Mouse (Mus musculus): ENCODE data around the gene Ghrl. TPM values are rescaled to one million over a fixed set of nuclear protein-coding genes. Genes with fewer than 3 reads are reported as not detected.

The Ghrl gene
- polyA plus RNA-seq, 1 experiment, result 2.0 TPM

DNA sequence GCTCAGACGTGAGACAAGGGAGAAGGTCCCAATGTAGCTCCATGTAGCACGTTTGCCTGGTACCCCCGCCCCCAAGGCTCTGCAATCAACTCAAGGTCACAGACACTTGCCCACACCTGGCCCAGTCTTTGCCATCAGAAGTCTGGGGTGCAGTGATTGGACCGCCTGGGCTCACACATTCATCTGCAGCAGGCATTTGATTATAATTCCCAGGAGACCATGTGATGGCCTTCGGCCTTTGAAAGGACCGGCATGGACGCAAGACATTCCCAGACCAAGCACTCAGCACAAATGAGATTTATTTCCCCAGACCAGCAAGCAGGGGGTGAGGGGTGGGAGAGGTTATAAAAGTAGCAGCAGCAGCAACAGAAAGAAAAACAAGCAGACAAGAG is 29.7 kb downstream of the Ghrl start:
- TF ChIP-seq CTCF (IDR thresholded peaks at IDR 0.05; ENCODE audit: insufficient read depth, low read length) (no peak), POLR2A (IDR thresholded peaks at IDR 0.05; ENCODE audit: borderline replicate concordance, extremely low read depth, low read depth, low read length) (no peak)
- peaks cover 9% of the 10 kb centered on the region for H3K4me1 ChIP-seq (ENCODE audit: control insufficient read depth, insufficient read depth, low read length)
- H3K4me3 ChIP-seq (replicated peaks; ENCODE audit: extremely low read depth, low read depth, low read length), result no peak overlapping the region
- DNase-seq, result peak; percentile 38
- WGBS, result 47% methylated on average over 7 of the region's 7 CpGs

- TF ChIP-seq CTCF (IDR thresholded peaks at IDR 0.05; ENCODE audit: insufficient read depth, low read length), result no peak
- no peak for TF ChIP-seq POLR2A (IDR thresholded peaks at IDR 0.05; ENCODE audit: borderline replicate concordance, extremely low read depth, low read depth, low read length)
- H3K4me3 ChIP-seq (replicated peaks; ENCODE audit: extremely low read depth, low read depth, low read length), result peak overlapping the region; percentile 14
These were observed 33.0 kb downstream of the Ghrl start for GRCm38 (mm10) chr6:113686551-113687125.

DNA sequence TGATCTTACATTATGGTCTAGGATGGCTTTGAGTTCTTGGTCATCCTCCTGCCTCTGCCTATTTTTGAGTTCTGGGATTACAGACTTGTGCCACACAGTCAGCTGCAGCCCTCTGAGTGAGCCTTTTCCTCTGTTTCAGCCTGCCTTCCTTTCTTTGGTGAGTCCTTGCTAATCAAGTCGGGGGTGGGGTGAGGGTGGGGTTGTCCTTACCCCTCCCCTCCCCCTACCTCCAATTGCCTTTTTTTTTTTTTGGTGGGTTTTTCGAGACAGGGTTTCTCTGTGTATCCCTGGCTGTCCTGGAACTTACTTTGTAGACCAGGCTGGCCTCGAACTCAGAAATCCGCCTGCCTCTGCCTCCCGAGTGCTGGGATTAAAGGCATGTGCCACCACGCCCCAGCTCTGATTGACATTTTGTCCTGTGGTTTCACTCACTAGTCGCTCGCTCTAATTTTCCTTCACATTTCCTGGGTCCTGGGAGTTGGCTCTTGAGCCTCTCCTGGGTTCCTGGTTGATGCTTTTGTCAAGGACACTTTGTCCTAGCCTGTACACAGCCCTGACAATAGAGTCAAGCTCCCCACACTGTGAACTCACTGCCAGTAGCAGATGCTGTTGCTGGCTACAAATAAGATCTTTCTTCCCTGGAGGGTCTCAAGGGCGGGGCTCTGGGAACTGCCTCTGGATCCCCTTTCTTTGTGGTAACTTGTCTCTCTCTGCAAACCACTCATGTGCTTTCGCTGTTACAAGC is 36.4 kb downstream of the Ghrl start:
- DNase-seq, result no peak
- Histone ChIP-seq H3K4me3 (replicated peaks; ENCODE audit: extremely low read depth, low read depth, low read length) (no peak overlapping the region), H3K4me1 (ENCODE audit: control insufficient read depth, insufficient read depth, low read length) (peaks cover 8% of the 10 kb centered on the region)
- WGBS, result 91% methylated on average over 10 of the region's 10 CpGs
- no peak for TF ChIP-seq CTCF (IDR thresholded peaks at IDR 0.05; ENCODE audit: insufficient read depth, low read length)
- TF ChIP-seq POLR2A (IDR thresholded peaks at IDR 0.05; ENCODE audit: borderline replicate concordance, extremely low read depth, low read depth, low read length), result no peak

More at GRCm38 (mm10) chr6:113686551-113687125, 33.0 kb downstream of the Ghrl start:
- peak; percentile 69 for DNase-seq
- WGBS, result 57% methylated on average over 8 of the region's 8 CpGs
- H3K4me1 ChIP-seq (ENCODE audit: control insufficient read depth, insufficient read depth, low read length), result peaks cover 9% of the 10 kb centered on the region

- no peak for TF ChIP-seq POLR2A (IDR thresholded peaks at IDR 0.05; ENCODE audit: borderline replicate concordance, extremely low read depth, low read depth, low read length)
- TF ChIP-seq CTCF (IDR thresholded peaks at IDR 0.05; ENCODE audit: insufficient read depth, low read length), result peak; percentile 88
- Histone ChIP-seq H3K4me3 (replicated peaks; ENCODE audit: extremely low read depth, low read depth, low read length) (no peak overlapping the region), H3K4me1 (ENCODE audit: control insufficient read depth, insufficient read depth, low read length) (peaks cover 8% of the 10 kb centered on the region)
- DNase-seq, result peak; percentile 89
- WGBS, result 15% methylated on average over 4 of the region's 4 CpGs
These were observed 38.4 kb downstream of the Ghrl start for GRCm38 (mm10) chr6:113681271-113681670.

GRCm38 (mm10) chr6:113679993-113680566 is 39.6 kb downstream of the Ghrl start:
- WGBS, result 69% methylated on average over 9 of the region's 9 CpGs
- H3K4me1 ChIP-seq (ENCODE audit: control insufficient read depth, insufficient read depth, low read length), result peaks cover 8% of the 10 kb centered on the region
- H3K4me3 ChIP-seq (replicated peaks; ENCODE audit: extremely low read depth, low read depth, low read length), result no peak overlapping the region
- no peak for TF ChIP-seq CTCF (IDR thresholded peaks at IDR 0.05; ENCODE audit: insufficient read depth, low read length)
- TF ChIP-seq POLR2A (IDR thresholded peaks at IDR 0.05; ENCODE audit: borderline replicate concordance, extremely low read depth, low read depth, low read length), result no peak
- no peak for DNase-seq

DNA sequence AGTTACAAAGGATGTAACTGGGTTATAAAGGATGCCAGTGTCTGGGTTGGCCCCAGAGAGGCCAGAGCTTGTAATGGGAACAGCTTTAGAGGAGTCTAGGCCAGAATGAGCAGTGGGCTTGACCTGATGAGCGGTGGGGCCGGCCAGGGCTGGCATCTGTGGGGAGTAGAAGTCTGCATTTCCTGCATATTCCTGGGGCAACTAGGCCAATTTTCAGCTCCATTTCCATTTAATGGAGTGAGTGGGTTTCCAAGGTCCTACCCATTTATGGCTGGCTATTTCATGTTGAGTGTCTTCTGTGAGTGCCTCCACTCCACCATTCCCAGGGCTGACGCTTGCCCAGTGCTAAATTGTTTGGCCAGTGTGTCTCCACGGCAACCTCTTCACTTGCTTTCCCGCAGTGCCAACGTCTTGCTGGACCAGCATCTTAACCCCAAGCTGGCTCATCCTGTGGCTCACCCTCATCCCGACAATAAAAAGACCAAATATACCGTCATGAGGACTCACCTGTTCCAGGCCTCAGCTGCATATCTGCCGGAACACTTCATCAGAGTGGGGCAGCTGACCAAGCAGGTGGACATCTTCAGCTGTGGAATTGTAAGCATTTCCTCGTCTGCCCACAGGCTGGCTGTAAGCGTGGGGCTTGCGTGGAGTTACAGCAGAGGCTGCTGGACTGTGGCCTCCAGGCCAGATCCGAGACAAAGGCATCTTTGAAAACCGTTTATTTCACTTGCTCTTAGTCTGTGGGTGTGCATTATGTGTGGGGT is 41.3 kb downstream of the Ghrl start:
- no peak for DNase-seq
- TF ChIP-seq POLR2A (IDR thresholded peaks at IDR 0.05; ENCODE audit: borderline replicate concordance, extremely low read depth, low read depth, low read length), result no peak
- TF ChIP-seq CTCF (IDR thresholded peaks at IDR 0.05; ENCODE audit: insufficient read depth, low read length), result no peak
- Histone ChIP-seq H3K4me1 (ENCODE audit: control insufficient read depth, insufficient read depth, low read length) (peaks cover 11% of the 10 kb centered on the region), H3K4me3 (replicated peaks; ENCODE audit: extremely low read depth, low read depth, low read length) (no peak overlapping the region)
- 72% methylated on average over 14 of the region's 14 CpGs for WGBS

DNA sequence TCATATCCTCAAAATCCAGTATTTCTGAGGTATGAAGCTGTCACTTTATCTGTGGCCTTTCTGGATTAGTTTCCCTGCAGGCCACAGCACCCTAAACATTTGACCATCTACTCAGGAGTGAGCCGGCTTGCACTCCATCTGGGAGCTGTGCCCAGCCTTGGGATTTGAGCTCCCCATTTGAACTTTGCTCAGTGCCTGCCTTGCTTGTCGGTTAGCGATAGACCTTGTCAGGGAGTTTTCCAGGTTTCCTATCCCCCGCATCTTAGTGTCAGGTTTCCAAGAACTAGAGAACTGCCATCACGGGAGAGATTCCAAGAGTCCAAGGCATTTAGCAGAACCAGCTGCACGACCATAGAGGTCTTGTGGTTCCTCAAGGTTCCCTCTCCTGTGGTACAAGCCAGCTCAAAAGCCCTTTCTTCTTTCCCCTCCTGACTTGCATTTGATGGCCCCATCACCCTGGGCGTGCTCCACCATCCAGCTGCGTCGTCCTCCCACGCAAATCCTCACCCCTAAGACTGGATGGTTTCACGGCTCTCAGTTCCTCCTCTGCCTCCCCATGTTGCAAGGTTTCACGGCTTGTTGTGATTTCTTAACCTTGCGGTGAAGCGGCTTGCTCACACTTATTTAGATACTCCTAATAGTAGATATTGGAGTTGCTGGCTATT is 42.5 kb downstream of the Ghrl start:
- DNase-seq, result no peak
- TF ChIP-seq CTCF (IDR thresholded peaks at IDR 0.05; ENCODE audit: insufficient read depth, low read length), result no peak
- TF ChIP-seq POLR2A (IDR thresholded peaks at IDR 0.05; ENCODE audit: borderline replicate concordance, extremely low read depth, low read depth, low read length), result no peak
- H3K4me3 ChIP-seq (replicated peaks; ENCODE audit: extremely low read depth, low read depth, low read length), result no peak overlapping the region
- peaks cover 11% of the 10 kb centered on the region for H3K4me1 ChIP-seq (ENCODE audit: control insufficient read depth, insufficient read depth, low read length)
- WGBS, result 70% methylated on average over 14 of the region's 14 CpGs

GRCm38 (mm10) chr6:113675991-113676390 is 43.7 kb downstream of the Ghrl start:
- no peak overlapping the region for H3K4me3 ChIP-seq (replicated peaks; ENCODE audit: extremely low read depth, low read depth, low read length)
- WGBS, result 97% methylated on average over 9 of the region's 9 CpGs
- no peak for DNase-seq
- H3K4me1 ChIP-seq (ENCODE audit: control insufficient read depth, insufficient read depth, low read length), result peaks cover 7% of the 10 kb centered on the region
- no peak for TF ChIP-seq POLR2A (IDR thresholded peaks at IDR 0.05; ENCODE audit: borderline replicate concordance, extremely low read depth, low read depth, low read length)
- no peak for TF ChIP-seq CTCF (IDR thresholded peaks at IDR 0.05; ENCODE audit: insufficient read depth, low read length)

DNA sequence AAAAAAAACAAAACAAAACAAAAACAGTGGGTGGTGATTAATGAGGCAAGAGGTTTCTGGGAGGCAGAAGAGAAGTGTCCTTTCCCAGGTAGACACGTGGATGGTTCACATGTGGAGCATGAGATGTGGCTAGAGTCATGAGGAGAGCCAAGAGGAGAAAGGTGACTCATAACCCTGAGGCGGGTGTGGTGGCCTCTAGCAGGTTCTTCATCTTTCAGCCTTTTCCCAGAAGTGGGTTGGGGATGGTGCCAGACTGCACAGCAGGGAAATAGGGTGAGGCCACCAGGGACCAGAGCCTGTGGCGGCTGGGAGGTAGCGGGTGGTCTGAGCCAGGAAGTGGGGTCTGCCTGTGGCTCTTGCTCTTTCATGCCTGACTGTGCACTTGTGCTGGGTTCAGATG is 44.4 kb downstream of the Ghrl start:
- no peak overlapping the region for H3K4me3 ChIP-seq (replicated peaks; ENCODE audit: extremely low read depth, low read depth, low read length)
- TF ChIP-seq CTCF (IDR thresholded peaks at IDR 0.05; ENCODE audit: insufficient read depth, low read length) (no peak), POLR2A (IDR thresholded peaks at IDR 0.05; ENCODE audit: borderline replicate concordance, extremely low read depth, low read depth, low read length) (no peak)
- peaks cover 3% of the 10 kb centered on the region; the same call in 1 of the 2 replicates for H3K4me1 ChIP-seq (ENCODE audit: control insufficient read depth, insufficient read depth, low read length)
- no peak for DNase-seq
- 67% methylated on average over 4 of the region's 4 CpGs for WGBS

Measured in lung, adult 2 months (tissue).